Mouse (Mus musculus) embryonic fibroblast, embryonic 13.5 days (primary cell): Measurements from ENCODE around the gene Chic1.

Experiments used
- CTCF ChIP-seq: IDR thresholded peaks from 2 replicates; pipeline ENCODE4 v1.5.1; 2011; ENCODE audit warnings: mild to moderate bottlenecking, control low read depth, low read length, moderate library complexity, borderline replicate concordance; ENCODE audit not compliant: insufficient read depth
- POLR2A ChIP-seq: IDR thresholded peaks from 2 replicates; pipeline ENCODE4 v1.6.1; 2011; ENCODE audit warnings: low read depth, mild to moderate bottlenecking, control low read depth, low read length, moderate library complexity

DNA sequence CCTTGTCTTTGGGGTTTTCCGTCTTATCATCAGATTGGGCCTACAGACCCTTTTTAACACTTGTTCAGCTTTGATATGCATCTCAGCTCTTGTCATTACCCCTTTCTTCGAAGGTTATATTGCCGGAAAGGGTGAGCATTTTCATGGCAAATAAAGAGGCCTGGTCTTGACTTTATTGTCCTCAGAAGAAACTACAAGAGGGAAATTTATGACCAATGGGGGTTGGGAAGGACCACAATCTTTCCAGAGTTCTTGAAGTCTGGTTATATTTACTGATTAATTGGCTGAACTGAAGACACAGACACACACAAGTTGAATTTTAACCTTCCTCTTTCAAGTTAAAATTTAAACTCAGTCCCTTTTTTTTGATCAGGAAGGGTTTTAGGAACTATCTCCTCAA, 30.4 kb upstream of the Chic1 start:
- TF ChIP-seq CTCF, result no peak
- no peak for TF ChIP-seq POLR2A
